Mouse (Mus musculus) neural tube, embryonic 12.5 days (tissue): ENCODE results near the gene Arfgap2. TPM values are rescaled to one million over a fixed set of nuclear protein-coding genes. Genes with fewer than 3 reads are reported as not detected.

Experiments
- ATAC-seq: fragments of 200-750 bp; cut with Nextera tagmentation; 2 replicates; pipeline ENCODE4 v1.8.0; 2017; ENCODE audit warnings: low read depth, mild to moderate bottlenecking, moderate TSS enrichment, moderate library complexity; ENCODE audit not compliant: low FRiP score
- H3K27ac ChIP-seq: fragments of 300-500 bp; sonication (generic); 2 replicates; pipeline ENCODE4 v1.5.1; 2016
- H3K27me3 ChIP-seq: fragments of 300-500 bp; sonication (generic); replicated peaks from 2 replicates; pipeline ENCODE4 v1.6.1; 2016; ENCODE audit warnings: mild to moderate bottlenecking
- H3K36me3 ChIP-seq: fragments of 300-500 bp; sonication (generic); 2 replicates; pipeline ENCODE4 v1.6.1; 2016; ENCODE audit warnings: mild to moderate bottlenecking
- H3K4me1 ChIP-seq: fragments of 300-500 bp; sonication (generic); 2 replicates; pipeline ENCODE4 v1.6.1; 2016
- H3K4me2 ChIP-seq: fragments of 300-500 bp; sonication (generic); replicated peaks from 2 replicates; pipeline ENCODE4 v1.6.1; 2016; ENCODE audit warnings: mild to moderate bottlenecking
- H3K4me3 ChIP-seq: fragments of 300-500 bp; sonication (generic); 2 replicates; pipeline ENCODE4 v1.5.1; 2016
- H3K9ac ChIP-seq: fragments of 300-500 bp; sonication (generic); 2 replicates; pipeline ENCODE4 v1.6.1; 2016; ENCODE audit warnings: mild to moderate bottlenecking
- H3K9me3 ChIP-seq: fragments of 300-500 bp; sonication (generic); 2 replicates; pipeline ENCODE4 v1.6.1; 2016; ENCODE audit warnings: mild to moderate bottlenecking
- WGBS: fragments of 180-500 bp; shearing (Covaris S2); methylation state at CpG from one replicate; pipeline ENCODE4 v1.1.7; 2016; 5-methylcytosine and 5-hydroxymethylcytosine counted together
- polyA plus RNA-seq: library from polyadenylated mRNA; unstranded; fragments of >200 nt; fragmentation: Nextera tagmentation; extraction: Ambion mirVana; gene quantifications from 2 replicates; pipeline ENCODE4 v1.2.1, GENCODE M21; 2016

Arfgap2 gene
- polyA plus RNA-seq, 1 experiment from 2014 or later = 79.6 TPM

- Histone ChIP-seq H3K9ac (no peak overlapping the region), H3K27ac (no peak overlapping the region), H3K36me3 (no peaks in the 10 kb centered on the region), H3K9me3 (no peaks in the 10 kb centered on the region), H3K4me1 (peaks cover 20% of the 10 kb centered on the region), H3K27me3 (peaks cover 18% of the 10 kb centered on the region), H3K4me3 (no peak overlapping the region), H3K4me2 (no peak overlapping the region)
- WGBS = 81% methylated on average over 4 of the region's 4 CpGs
- ATAC-seq = no peak
Measured at GRCm38 (mm10) chr2:91252001-91252400, 12.8 kb upstream of the Arfgap2 start.

GRCm38 (mm10) chr2:91252512-91252911 lies 12.3 kb upstream of the Arfgap2 start:
- H3K9me3 ChIP-seq = no peaks in the 10 kb centered on the region
- 65% methylated on average over 4 of the region's 4 CpGs for WGBS

GRCm38 (mm10) chr2:91254725-91255380 lies 9.9 kb upstream of the Arfgap2 start:
- WGBS = 32% methylated on average over 8 of the region's 8 CpGs
- ATAC-seq = no peak
- Histone ChIP-seq H3K9me3 (no peaks in the 10 kb centered on the region), H3K27me3 (peaks cover 21% of the 10 kb centered on the region), H3K4me1 (peaks cover 35% of the 10 kb centered on the region), H3K4me3 (no peak overlapping the region), H3K27ac (no peak overlapping the region), H3K4me2 (peak overlapping the region; percentile 100), H3K36me3 (no peaks in the 10 kb centered on the region), H3K9ac (no peak overlapping the region)

More at GRCm38 (mm10) chr2:91252512-91252911, 12.3 kb upstream of the Arfgap2 start:
- Histone ChIP-seq H3K4me2 (no peak overlapping the region), H3K4me3 (no peak overlapping the region), H3K36me3 (no peaks in the 10 kb centered on the region), H3K4me1 (peaks cover 26% of the 10 kb centered on the region), H3K27me3 (peaks cover 18% of the 10 kb centered on the region), H3K9ac (no peak overlapping the region), H3K27ac (no peak overlapping the region)
- no peak for ATAC-seq

DNA sequence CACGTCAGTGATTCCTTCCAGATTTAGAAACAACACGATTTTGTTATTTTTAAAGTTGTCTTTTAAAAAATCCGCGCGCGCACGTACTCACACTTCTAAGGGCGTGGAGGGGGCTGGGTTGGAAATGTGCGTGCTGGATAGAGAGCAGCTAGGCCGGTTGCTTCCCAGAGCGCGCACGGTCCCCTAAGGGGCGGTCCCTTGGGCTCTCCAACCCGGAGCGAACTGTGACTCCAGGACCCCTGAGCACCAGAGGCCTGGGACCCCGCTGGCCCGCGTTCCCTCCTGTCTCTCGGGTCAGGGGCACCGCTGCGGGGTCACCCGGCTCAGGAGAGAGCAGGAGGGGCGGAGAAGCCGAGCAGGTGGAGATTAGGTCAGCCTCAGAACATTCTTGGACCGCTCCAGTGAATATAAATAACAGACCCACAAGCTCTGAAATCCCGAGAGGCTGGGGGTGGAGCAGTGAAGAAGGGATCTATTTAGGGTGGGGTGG lies 9.1 kb upstream of the Arfgap2 start, which contains the start of gene Pacsin3:
Gene Pacsin3, plus strand, starts transcription at position 294 of the 490 bp plus-strand sequence.
- peak; percentile 27; the same call in 1 of the 2 replicates for ATAC-seq
- Histone ChIP-seq H3K27ac (no peak within 1 kb of the TSS), H3K36me3 (no peaks in the 10 kb centered on the region), H3K4me2 (peak within 1 kb of the TSS; percentile 100), H3K9me3 (no peaks in the 10 kb centered on the region), H3K4me1 (peaks cover 35% of the 10 kb centered on the region), H3K9ac (peak within 1 kb of the TSS; percentile 67), H3K4me3 (peak within 1 kb of the TSS; percentile 56), H3K27me3 (peaks cover 21% of the 10 kb centered on the region)
- under 1% methylated on average over 27 of the region's 27 CpGs for WGBS

GRCm38 (mm10) chr2:91256256-91257125 lies 8.3 kb upstream of the Arfgap2 start:
- Histone ChIP-seq H3K36me3 (no peaks in the 10 kb centered on the region), H3K9ac (peak overlapping the region; percentile 67), H3K27me3 (peaks cover 21% of the 10 kb centered on the region), H3K27ac (no peak overlapping the region), H3K4me1 (peaks cover 35% of the 10 kb centered on the region), H3K4me2 (peak overlapping the region; percentile 100), H3K4me3 (peak overlapping the region; percentile 56), H3K9me3 (no peaks in the 10 kb centered on the region)
- peak; percentile 49 for ATAC-seq
- 1% methylated on average over 52 of the region's 52 CpGs for WGBS

- Histone ChIP-seq H3K4me3 (peak overlapping the region; percentile 56), H3K9me3 (no peaks in the 10 kb centered on the region), H3K27me3 (peaks cover 21% of the 10 kb centered on the region), H3K36me3 (no peaks in the 10 kb centered on the region), H3K4me1 (peaks cover 35% of the 10 kb centered on the region), H3K9ac (peak overlapping the region; percentile 67), H3K4me2 (peak overlapping the region; percentile 100), H3K27ac (no peak overlapping the region)
- under 1% methylated on average over 22 of the region's 22 CpGs for WGBS
- peak; percentile 52 for ATAC-seq
Measured at GRCm38 (mm10) chr2:91257126-91257980, 7.4 kb upstream of the Arfgap2 start.

- H3K27ac ChIP-seq = no peak overlapping the region
- ATAC-seq = no peak
- 73% methylated on average over 5 of the region's 5 CpGs for WGBS
Measured at GRCm38 (mm10) chr2:91258054-91258453, 6.7 kb upstream of the Arfgap2 start.

DNA sequence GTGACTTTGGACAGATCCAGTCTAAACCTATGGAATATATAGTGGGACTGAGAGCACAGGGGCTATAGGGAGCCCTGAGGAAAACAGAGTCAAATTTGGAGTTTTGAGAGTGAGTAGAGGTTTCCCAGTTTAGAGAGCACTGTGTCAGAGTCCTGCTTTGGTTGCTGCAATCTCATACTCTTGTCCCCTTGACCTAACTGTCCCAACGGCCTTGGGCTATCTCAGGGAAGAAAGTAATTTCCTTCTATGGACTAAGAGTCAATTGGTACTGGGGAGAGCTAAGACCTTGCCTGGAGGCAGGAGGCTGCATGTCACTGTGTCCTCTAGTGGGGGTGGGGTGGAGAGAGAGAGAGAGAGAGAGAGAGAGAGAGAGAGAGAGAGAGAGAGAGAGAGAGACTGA lies 5.9 kb upstream of the Arfgap2 start:
- Histone ChIP-seq H3K36me3 (no peaks in the 10 kb centered on the region), H3K4me2 (peak overlapping the region; percentile 100; the same call in 1 of the 2 replicates), H3K4me3 (no peak overlapping the region), H3K9ac (no peak overlapping the region), H3K9me3 (no peaks in the 10 kb centered on the region), H3K27ac (no peak overlapping the region), H3K4me1 (peaks cover 35% of the 10 kb centered on the region), H3K27me3 (peaks cover 16% of the 10 kb centered on the region)
- 72% methylated on average over 1 of the region's 1 CpGs for WGBS
- ATAC-seq = no peak

More at GRCm38 (mm10) chr2:91258054-91258453, 6.7 kb upstream of the Arfgap2 start:
- Histone ChIP-seq H3K27me3 (peaks cover 16% of the 10 kb centered on the region), H3K9ac (peak overlapping the region; percentile 67), H3K4me2 (peak overlapping the region; percentile 100), H3K4me1 (peaks cover 35% of the 10 kb centered on the region), H3K9me3 (no peaks in the 10 kb centered on the region), H3K4me3 (peak overlapping the region; percentile 56; the same call in 1 of the 2 replicates), H3K36me3 (no peaks in the 10 kb centered on the region)

DNA sequence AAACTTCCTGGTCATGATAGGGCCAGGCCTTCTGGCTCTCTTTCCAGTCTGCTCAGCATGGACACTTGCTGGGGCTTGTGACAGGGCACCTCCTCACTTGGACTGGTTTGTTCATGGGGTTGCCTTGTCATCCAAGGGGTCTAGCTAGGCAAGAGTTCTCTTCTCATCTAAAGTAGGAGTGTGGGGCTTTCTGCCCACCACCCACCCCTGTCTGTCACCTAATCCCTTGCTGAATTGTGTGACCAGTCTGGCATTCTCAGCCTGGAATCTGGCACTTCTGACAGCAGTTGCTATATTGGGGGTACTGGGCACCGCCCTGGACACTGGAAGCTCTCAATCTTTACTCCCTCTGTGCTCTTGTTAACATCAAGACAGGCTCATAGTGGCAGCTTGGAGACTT lies 5.3 kb upstream of the Arfgap2 start:
- Histone ChIP-seq H3K9ac (no peak overlapping the region), H3K27me3 (peaks cover 14% of the 10 kb centered on the region), H3K4me2 (no peak overlapping the region), H3K4me1 (peaks cover 41% of the 10 kb centered on the region), H3K4me3 (no peak overlapping the region), H3K9me3 (no peaks in the 10 kb centered on the region), H3K36me3 (no peaks in the 10 kb centered on the region), H3K27ac (no peak overlapping the region)
- ATAC-seq = no peak
- 91% methylated on average over 1 of the region's 1 CpGs for WGBS

- peaks cover 26% of the 10 kb centered on the region for H3K36me3 ChIP-seq
- H3K27ac ChIP-seq = peak overlapping the region; percentile 57; the same call in 1 of the 2 replicates
- 86% methylated on average over 17 of the region's 17 CpGs for WGBS
- peak overlapping the region; percentile 85 for H3K4me2 ChIP-seq
- H3K9ac ChIP-seq = peak overlapping the region; percentile 51; the same call in 1 of the 2 replicates
- no peak; the same call in 1 of the 2 replicates for ATAC-seq
- H3K9me3 ChIP-seq = no peaks in the 10 kb centered on the region
- peaks cover 20% of the 10 kb centered on the region for H3K4me1 ChIP-seq
- H3K27me3 ChIP-seq = no peaks in the 10 kb centered on the region
- peak overlapping the region; percentile 90; the same call in 1 of the 2 replicates for H3K4me3 ChIP-seq
Measured at GRCm38 (mm10) chr2:91263692-91264660, 798 bp upstream of the Arfgap2 start.
